Mouse (Mus musculus) CH12.LX (cell line): ENCODE results near the gene Nfkbiz. TPM values are rescaled to one million over a fixed set of nuclear protein-coding genes. Genes with fewer than 3 reads are reported as not detected.
A peak's percentile ranks its signal among the peaks of the same experiment; 100 is the strongest.

Source experiments
- DNase-seq: peaks from one replicate; pipeline ENCODE4 v3.0.0-alpha.2; 2013; ENCODE audit errors: extremely low read depth
- H3K27ac ChIP-seq: 2 replicates; pipeline ENCODE4 v1.5.1; 2012; ENCODE audit warnings: low read depth, mild to moderate bottlenecking, control low read depth, moderate library complexity; ENCODE audit not compliant: insufficient read depth
- H3K27me3 ChIP-seq: replicated peaks from 2 replicates; pipeline ENCODE3; 2012; ENCODE audit warnings: inconsistent platforms
- H3K36me3 ChIP-seq, 2 experiments: replicated peaks in 1 of 2; 2 replicates each; pipeline versions ENCODE3 to v1.6.1; 2012; ENCODE audit warnings: inconsistent platforms in 1 of 2, low read length in 1 of 2, mild to moderate bottlenecking in 1 of 2, mixed read lengths in 1 of 2, moderate library complexity in 1 of 2; ENCODE audit not compliant: control insufficient read depth in 1 of 2, insufficient read depth in 1 of 2
- H3K4me1 ChIP-seq, 2 experiments: 2 replicates each; pipeline ENCODE4 v1.6.1; 2012; ENCODE audit warnings: inconsistent platforms in 1 of 2, moderate library complexity in 1 of 2; ENCODE audit not compliant: insufficient read depth in 2 of 2, control insufficient read depth in 1 of 2
- H3K4me2 ChIP-seq: 2 replicates; pipeline ENCODE4 v1.6.1; 2012; ENCODE audit warnings: low read depth, mild to moderate bottlenecking, control low read depth; ENCODE audit not compliant: poor library complexity, insufficient read depth, severe bottlenecking
- H3K4me3 ChIP-seq, 3 experiments: fragments of 150-350 bp in 1 of 3; sonication (generic) in 1 of 3; replicated peaks in 1 of 3; 2 replicates each; pipeline versions ENCODE3 to v1.5.1; 2011 to 2012; ENCODE audit warnings: low read depth in 2 of 3, low read length in 2 of 3, mild to moderate bottlenecking in 2 of 3, moderate library complexity in 2 of 3, control low read depth in 1 of 3, improper control_type of control experiment in 1 of 3, inconsistent platforms in 1 of 3, mixed read lengths in 1 of 3; ENCODE audit not compliant: poor library complexity in 1 of 3
- H3K79me2 ChIP-seq: replicated peaks from 2 replicates; pipeline ENCODE4 v1.6.1; 2012; ENCODE audit warnings: mild to moderate bottlenecking, moderate library complexity; ENCODE audit not compliant: control insufficient read depth, poor library complexity, insufficient read depth, severe bottlenecking; ENCODE audit errors: extremely low read depth
- H3K9ac ChIP-seq: 2 replicates; pipeline ENCODE4 v1.6.1; 2012; ENCODE audit warnings: low read depth, mild to moderate bottlenecking, control low read depth, moderate library complexity; ENCODE audit not compliant: insufficient read depth
- H3K9me3 ChIP-seq: replicated peaks from 2 replicates; pipeline ENCODE3; 2012; ENCODE audit warnings: low read length, inconsistent platforms, mixed read lengths
- CHD1 ChIP-seq: IDR thresholded peaks from 2 replicates; pipeline ENCODE4 v1.6.1; 2012; ENCODE audit warnings: low read depth, low read length, improper control_type of control experiment, inconsistent platforms
- CHD2 ChIP-seq: IDR thresholded peaks from 2 replicates; pipeline ENCODE4 v1.6.1; 2011; ENCODE audit warnings: low read length, improper control_type of control experiment
- IRF4 ChIP-seq: IDR thresholded peaks from 2 replicates; pipeline ENCODE4 v1.6.1; 2014; ENCODE audit warnings: low read depth, mild to moderate bottlenecking, inconsistent platforms, low read length, improper control_type of control experiment
- JUN ChIP-seq: IDR thresholded peaks from 2 replicates; pipeline ENCODE4 v1.6.1; 2011; ENCODE audit warnings: low read depth, mild to moderate bottlenecking, low read length, improper control_type of control experiment, moderate library complexity; ENCODE audit not compliant: insufficient read depth
- MAFK ChIP-seq: IDR thresholded peaks from 2 replicates; pipeline ENCODE4 v1.6.1; 2011; ENCODE audit warnings: low read length, improper control_type of control experiment; ENCODE audit not compliant: insufficient replicate concordance
- MAX ChIP-seq: IDR thresholded peaks from 2 replicates; pipeline ENCODE4 v1.6.1; 2011; ENCODE audit warnings: low read length, improper control_type of control experiment
- MXI1 ChIP-seq: IDR thresholded peaks from 2 replicates; pipeline ENCODE4 v1.6.1; 2011; ENCODE audit warnings: mild to moderate bottlenecking, low read depth, low read length, improper control_type of control experiment
- MYC ChIP-seq: IDR thresholded peaks from 2 replicates; pipeline ENCODE4 v1.6.1; 2011; ENCODE audit warnings: low read depth, mild to moderate bottlenecking, improper control_type of control experiment, low read length
- NELFE ChIP-seq: IDR thresholded peaks from 2 replicates; pipeline ENCODE4 v1.6.1; 2011; ENCODE audit warnings: low read depth, low read length, improper control_type of control experiment
- PAX5 ChIP-seq: IDR thresholded peaks from 2 replicates; pipeline ENCODE4 v1.6.1; 2012; ENCODE audit warnings: low read length, inconsistent platforms, mixed read lengths
- POLR2A ChIP-seq: IDR thresholded peaks from 2 replicates; pipeline ENCODE4 v1.6.1; 2011; ENCODE audit warnings: low read depth, mild to moderate bottlenecking, improper control_type of control experiment, low read length
- SIN3A ChIP-seq: IDR thresholded peaks from 2 replicates; pipeline ENCODE4 v1.6.1; 2012; ENCODE audit warnings: low read length, improper control_type of control experiment, inconsistent platforms
- TBP ChIP-seq: conservative IDR thresholded peaks from 2 replicates; pipeline ENCODE4 v1.6.1; 2011; ENCODE audit warnings: low read depth, low read length, improper control_type of control experiment
- ZC3H11A ChIP-seq: IDR thresholded peaks from 2 replicates; pipeline ENCODE4 v1.6.1; 2012; ENCODE audit warnings: low read depth, mild to moderate bottlenecking, inconsistent platforms, low read length, improper control_type of control experiment
- ZKSCAN1 ChIP-seq: IDR thresholded peaks from 2 replicates; pipeline ENCODE4 v1.6.1; 2012; ENCODE audit warnings: low read depth, inconsistent platforms, low read length, improper control_type of control experiment, borderline replicate concordance
- ZMIZ1 ChIP-seq: IDR thresholded peaks from 2 replicates; pipeline ENCODE4 v1.6.1; 2012; ENCODE audit warnings: low read depth, mild to moderate bottlenecking, inconsistent platforms, low read length, improper control_type of control experiment
- ZNF384 ChIP-seq: IDR thresholded peaks from 2 replicates; pipeline ENCODE4 v1.6.1; 2012; ENCODE audit warnings: low read depth, low read length, improper control_type of control experiment, inconsistent platforms
- dilution Hi-C: fragments of 300-500 bp; cut with MboI; formaldehyde crosslinking; loops from 2 replicates; pipeline ENCODE4 v1.14.3; 2020; ENCODE audit warnings: low sequenced_read_pairs; ENCODE audit not compliant: extremely low pct_unique_long_range_greater_than_20kb, extremely low pct_ligation_motif_present
- in situ Hi-C: fragments of 300-500 bp; cut with MboI; formaldehyde crosslinking; loops from 3 replicates; pipeline ENCODE4 v1.14.3; 2019; ENCODE audit warnings: low sequenced_read_pairs, low pct_ligation_motif_present, low pct_unique_long_range_greater_than_20kb, mixed read lengths
- polyA plus RNA-seq: library from polyadenylated mRNA; unstranded; fragments of >175 nt; gene quantifications from 2 replicates; pipeline ENCODE4 v1.2.1, GENCODE M21; 2012; ENCODE audit warnings: low read depth; ENCODE audit not compliant: insufficient read length
- total RNA-seq, 2 experiments: library from RNA; depleted of rRNA; stranded (reverse); fragments of 300-350 nt in 1 of 2; fragments of >200 nt in 1 of 2; gene quantifications; 2 replicates each; pipeline ENCODE4 v1.2.3; 2012 to 2014

Nfkbiz gene
- total and polyA plus RNA-seq, 3 experiments, result 13.7 to 19.7 (median 17.1) TPM

DNA sequence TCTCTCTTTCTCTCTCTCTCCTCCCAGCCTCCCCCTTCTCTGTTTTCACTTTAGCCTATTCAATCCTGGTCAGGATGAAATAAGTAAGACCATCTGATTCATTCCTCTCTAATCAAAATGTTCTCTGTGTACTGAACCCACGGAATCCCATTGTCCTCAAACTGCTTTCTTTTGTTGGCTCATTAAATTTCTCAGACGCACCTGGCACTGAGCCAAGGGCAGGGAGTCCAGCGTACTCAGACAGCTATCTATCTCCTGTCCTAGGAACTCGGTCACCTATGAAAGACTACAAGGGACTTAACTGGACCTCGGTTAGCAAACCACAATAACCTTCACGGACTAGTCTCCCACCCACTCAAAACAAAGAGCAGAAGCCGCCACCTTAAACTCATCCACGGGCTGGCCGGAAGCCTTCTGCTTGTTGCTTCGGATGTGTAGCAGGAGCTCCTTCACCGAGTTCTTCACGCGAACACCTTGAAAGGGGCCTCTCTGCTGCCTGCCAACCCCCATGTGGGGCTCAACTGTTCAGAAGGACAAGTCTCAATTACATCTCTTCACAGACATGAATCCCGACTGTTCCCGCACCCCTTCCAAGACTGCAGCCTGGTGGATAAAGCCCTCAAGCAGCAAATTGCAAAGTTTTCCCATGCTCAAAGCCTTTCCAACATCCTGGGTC lies 19.4 kb downstream of the Nfkbiz start:
- H3K27me3 ChIP-seq, result no peaks in the 10 kb centered on the region
- in situ Hi-C loops, result no loop called here
- H3K79me2 ChIP-seq, result peaks cover 77% of the 10 kb centered on the region
- H3K9ac ChIP-seq, result peak overlapping the region; percentile 76
- dilution Hi-C loops, result no loop called here
- H3K36me3 ChIP-seq, result peaks cover 38 to 58% of the 10 kb centered on the region in 2 experiments
- H3K9me3 ChIP-seq, result no peaks in the 10 kb centered on the region
- no peak for TF ChIP-seq MAFK
- peak; percentile 8; the same call in 1 of the 2 replicates for TF ChIP-seq CHD1
- no peak for TF ChIP-seq TBP
- H3K27ac ChIP-seq, result no peak overlapping the region
- peak overlapping the region; percentile 57 for H3K4me2 ChIP-seq
- peaks cover 6 to 57% of the 10 kb centered on the region in 2 experiments for H3K4me1 ChIP-seq
- H3K4me3 ChIP-seq, result peak overlapping the region; percentile 92 to 99 (median 95)
- DNase-seq, result no peak

DNA sequence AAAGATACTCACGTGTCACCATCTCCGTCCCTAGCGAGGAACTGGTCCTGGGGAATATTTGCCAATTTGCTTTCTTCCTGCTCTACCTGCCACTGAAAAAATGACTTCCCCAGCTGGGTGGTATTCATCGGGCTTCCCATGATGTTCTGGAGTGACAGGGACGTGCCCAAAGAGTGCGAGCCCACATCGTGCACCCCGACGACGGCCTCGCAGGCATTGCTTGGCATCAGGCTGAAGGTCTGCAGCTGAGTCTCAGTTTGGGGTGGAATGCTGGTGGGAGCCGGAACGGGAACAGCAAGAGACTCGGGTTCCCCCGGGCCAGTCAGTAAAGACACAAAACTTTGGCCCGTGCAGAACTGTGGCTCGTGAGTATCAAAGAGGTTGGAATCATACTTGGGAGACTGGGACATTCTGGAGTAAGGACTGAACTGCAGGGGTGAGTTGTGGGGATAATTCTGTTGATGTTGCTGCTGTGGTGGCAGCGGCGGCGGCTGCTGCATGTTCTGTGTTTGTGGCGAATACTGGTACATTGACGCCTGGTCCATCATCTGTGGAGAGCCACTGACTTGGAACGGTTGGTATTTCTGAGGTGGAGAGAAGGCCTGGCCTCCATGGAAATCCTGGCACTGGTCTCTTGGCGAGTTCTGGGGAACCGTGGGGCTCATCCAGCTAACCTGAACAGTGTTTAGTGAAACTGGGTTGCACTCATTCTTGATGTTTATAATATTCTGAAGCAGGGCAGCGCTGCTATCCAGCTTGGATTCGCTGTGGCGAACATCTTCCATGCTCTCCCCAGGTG lies 20.8 kb downstream of the Nfkbiz start:
- no peaks in the 10 kb centered on the region for H3K9me3 ChIP-seq
- no peak for DNase-seq
- H3K79me2 ChIP-seq, result peaks cover 65% of the 10 kb centered on the region
- H3K4me3 ChIP-seq, result no peak overlapping the region
- H3K36me3 ChIP-seq, result peaks cover 49 to 70% of the 10 kb centered on the region in 2 experiments
- dilution Hi-C loops (no loop called here), in situ Hi-C loops (no loop called here)
- H3K4me2 ChIP-seq, result no peak overlapping the region
- no peak overlapping the region for H3K27ac ChIP-seq
- H3K27me3 ChIP-seq, result no peaks in the 10 kb centered on the region
- no peak for TF ChIP-seq PAX5
- peak; percentile 18; the same call in 1 of the 2 replicates for TF ChIP-seq CHD2
- no peak for TF ChIP-seq MAX
- no peak for TF ChIP-seq IRF4
- no peak for TF ChIP-seq SIN3A
- no peak for TF ChIP-seq MAFK
- peak; percentile 26; the same call in 1 of the 2 replicates for TF ChIP-seq POLR2A
- no peak for TF ChIP-seq ZKSCAN1
- TF ChIP-seq NELFE, result no peak
- TF ChIP-seq MYC, result no peak
- TF ChIP-seq JUN, result no peak
- no peak for TF ChIP-seq ZC3H11A
- no peak for TF ChIP-seq MXI1
- TF ChIP-seq ZMIZ1, result peak; percentile 18; the same call in 1 of the 2 replicates
- no peak for TF ChIP-seq TBP
- no peak for TF ChIP-seq ZNF384
- H3K4me1 ChIP-seq, result peaks cover 8 to 57% of the 10 kb centered on the region in 2 experiments
- no peak overlapping the region for H3K9ac ChIP-seq
